Mouse (Mus musculus): ENCODE results near the gene Pdia3.
"Not testable (repeated sequence)": the region's sequence is repeated elsewhere in the genome, so short reads cannot be mapped to it uniquely, and the experiment has no call there.

The Pdia3 gene

GRCm38 (mm10) chr2:121480916-121481315 lies 67.3 kb downstream of the Pdia3 start:
- DNase-seq, result not testable (repeated sequence)

- DNase-seq, result no peak
These were observed 70.0 kb downstream of the Pdia3 start for GRCm38 (mm10) chr2:121483576-121483975.

GRCm38 (mm10) chr2:121484403-121484802 lies 70.8 kb downstream of the Pdia3 start:
- DNase-seq, result not testable (repeated sequence)

Measured in lung, postnatal 10 days (tissue).